Mouse (Mus musculus) liver, embryonic 15.5 days (tissue): Measurements from ENCODE around the gene Slc44a5. TPM values are rescaled to one million over a fixed set of nuclear protein-coding genes. Genes with fewer than 3 reads are reported as not detected.
"Not testable (repeated sequence)": the region's sequence is repeated elsewhere in the genome, so short reads cannot be mapped to it uniquely, and the experiment has no call there.

Experiments
- ATAC-seq: fragments of 200-750 bp; cut with Nextera tagmentation; 2 replicates; pipeline ENCODE4 v1.8.0; 2017; ENCODE audit warnings: moderate number of reproducible peaks, mild to moderate bottlenecking, moderate library complexity; ENCODE audit not compliant: insufficient read depth
- H3K27ac ChIP-seq: fragments of 300-500 bp; sonication (generic); replicated peaks from 2 replicates; pipeline ENCODE4 v1.5.1; 2015; ENCODE audit warnings: mild to moderate bottlenecking, inconsistent platforms
- H3K27me3 ChIP-seq: fragments of 300-500 bp; sonication (generic); 2 replicates; pipeline ENCODE4 v1.6.1; 2015; ENCODE audit warnings: mild to moderate bottlenecking, inconsistent platforms
- H3K36me3 ChIP-seq: fragments of 300-500 bp; sonication (generic); replicated peaks from 2 replicates; pipeline ENCODE4 v1.6.1; 2015; ENCODE audit warnings: moderate library complexity, mild to moderate bottlenecking, inconsistent platforms
- H3K4me1 ChIP-seq: fragments of 300-500 bp; sonication (generic); replicated peaks from 2 replicates; pipeline ENCODE4 v1.6.1; 2015; ENCODE audit warnings: inconsistent platforms
- H3K4me2 ChIP-seq: fragments of 300-500 bp; sonication (generic); 2 replicates; pipeline ENCODE4 v1.6.1; 2015; ENCODE audit warnings: moderate library complexity, mild to moderate bottlenecking, inconsistent platforms
- H3K4me3 ChIP-seq: fragments of 300-500 bp; sonication (generic); replicated peaks from 2 replicates; pipeline ENCODE4 v1.5.1; 2015; ENCODE audit warnings: mild to moderate bottlenecking, inconsistent platforms
- H3K9ac ChIP-seq: fragments of 300-500 bp; sonication (generic); 2 replicates; pipeline ENCODE4 v1.6.1; 2015; ENCODE audit warnings: moderate library complexity, mild to moderate bottlenecking, inconsistent platforms
- H3K9me3 ChIP-seq: fragments of 300-500 bp; sonication (generic); replicated peaks from 2 replicates; pipeline ENCODE4 v1.6.1; 2016; ENCODE audit warnings: inconsistent platforms
- WGBS: fragments of 180-500 bp; shearing (Covaris S2); methylation state at CpG from one replicate; pipeline ENCODE4 v1.1.7; 2015; ENCODE audit warnings: mixed read lengths; ENCODE audit not compliant: insufficient replicate concordance; 5-methylcytosine and 5-hydroxymethylcytosine counted together
- polyA plus RNA-seq: library from polyadenylated mRNA; unstranded; fragments of >200 nt; fragmentation: Nextera tagmentation; extraction: Ambion mirVana; gene quantifications from 2 replicates; pipeline ENCODE4 v1.2.1, GENCODE M21; 2015

Gene Slc44a5
- polyA plus RNA-seq, 1 experiment from 2014 or later = 0.29 TPM

GRCm38 (mm10) chr3:154222688-154223087 is 249.5 kb downstream of the Slc44a5 start:
- no peak for ATAC-seq
- Histone ChIP-seq H3K4me3 (no peak overlapping the region), H3K9ac (no peak overlapping the region), H3K4me2 (no peak overlapping the region), H3K36me3 (no peaks in the 10 kb centered on the region), H3K9me3 (no peaks in the 10 kb centered on the region), H3K27me3 (no peaks in the 10 kb centered on the region), H3K27ac (no peak overlapping the region), H3K4me1 (no peaks in the 10 kb centered on the region)
- WGBS = 62% methylated on average over 4 of the region's 4 CpGs

- Histone ChIP-seq H3K36me3 (no peaks in the 10 kb centered on the region), H3K4me2 (no peak overlapping the region), H3K4me3 (no peak overlapping the region), H3K9ac (no peak overlapping the region), H3K27me3 (no peaks in the 10 kb centered on the region), H3K9me3 (no peaks in the 10 kb centered on the region), H3K4me1 (no peaks in the 10 kb centered on the region), H3K27ac (no peak overlapping the region)
- 41% methylated on average over 10 of the region's 10 CpGs for WGBS
- ATAC-seq = no peak
These were observed 253.0 kb downstream of the Slc44a5 start for GRCm38 (mm10) chr3:154226100-154226752.

- Histone ChIP-seq H3K36me3 (no peaks in the 10 kb centered on the region), H3K27me3 (no peaks in the 10 kb centered on the region), H3K27ac (no peak overlapping the region), H3K9ac (no peak overlapping the region), H3K9me3 (no peaks in the 10 kb centered on the region), H3K4me3 (no peak overlapping the region), H3K4me1 (no peaks in the 10 kb centered on the region), H3K4me2 (no peak overlapping the region)
- 67% methylated on average over 1 of the region's 1 CpGs for WGBS
- ATAC-seq = no peak
These were observed 271.7 kb downstream of the Slc44a5 start for GRCm38 (mm10) chr3:154244932-154245331.

GRCm38 (mm10) chr3:154251486-154251885 is 278.2 kb downstream of the Slc44a5 start:
- Histone ChIP-seq H3K27me3 (no peaks in the 10 kb centered on the region), H3K27ac (no peak overlapping the region), H3K9ac (no peak overlapping the region), H3K9me3 (no peaks in the 10 kb centered on the region), H3K36me3 (no peaks in the 10 kb centered on the region), H3K4me2 (no peak overlapping the region), H3K4me3 (no peak overlapping the region), H3K4me1 (no peaks in the 10 kb centered on the region)
- no peak for ATAC-seq
- 50% methylated on average over 2 of the region's 2 CpGs for WGBS

GRCm38 (mm10) chr3:154252219-154252618 is 279.0 kb downstream of the Slc44a5 start:
- Histone ChIP-seq H3K4me1 (no peaks in the 10 kb centered on the region), H3K4me2 (no peak overlapping the region), H3K27ac (no peak overlapping the region), H3K27me3 (no peaks in the 10 kb centered on the region), H3K36me3 (no peaks in the 10 kb centered on the region), H3K4me3 (no peak overlapping the region), H3K9ac (no peak overlapping the region), H3K9me3 (no peaks in the 10 kb centered on the region)
- no peak for ATAC-seq
- WGBS = 30% methylated on average over 10 of the region's 10 CpGs

- H3K9ac ChIP-seq = not testable (repeated sequence)
- 52% methylated on average over 2 of the region's 2 CpGs for WGBS
These were observed 281.0 kb downstream of the Slc44a5 start for GRCm38 (mm10) chr3:154254187-154254586.

GRCm38 (mm10) chr3:154257312-154257711 is 284.1 kb downstream of the Slc44a5 start:
- H3K27ac ChIP-seq = no peak overlapping the region
- no peak overlapping the region for H3K4me2 ChIP-seq
- H3K36me3 ChIP-seq = no peaks in the 10 kb centered on the region
- H3K9me3 ChIP-seq = no peaks in the 10 kb centered on the region
- H3K9ac ChIP-seq = no peak overlapping the region
- no peaks in the 10 kb centered on the region for H3K27me3 ChIP-seq
- H3K4me1 ChIP-seq = no peaks in the 10 kb centered on the region
- no peak overlapping the region for H3K4me3 ChIP-seq
- no peak for ATAC-seq

More at GRCm38 (mm10) chr3:154254187-154254586, 281.0 kb downstream of the Slc44a5 start:
- not testable (repeated sequence) for H3K4me1 ChIP-seq, H3K4me3 ChIP-seq, H3K36me3 ChIP-seq, H3K27me3 ChIP-seq, H3K9me3 ChIP-seq, ATAC-seq, H3K4me2 ChIP-seq, H3K27ac ChIP-seq

- Histone ChIP-seq H3K27ac (no peak overlapping the region), H3K9ac (no peak overlapping the region), H3K36me3 (no peaks in the 10 kb centered on the region), H3K4me1 (no peaks in the 10 kb centered on the region), H3K4me3 (no peak overlapping the region), H3K9me3 (no peaks in the 10 kb centered on the region), H3K27me3 (no peaks in the 10 kb centered on the region), H3K4me2 (no peak overlapping the region)
- 52% methylated on average over 9 of the region's 9 CpGs for WGBS
- no peak for ATAC-seq
These were observed 295.1 kb downstream of the Slc44a5 start for GRCm38 (mm10) chr3:154268313-154268712.

- no peak for ATAC-seq
- WGBS = 18% methylated on average over 19 of the region's 19 CpGs
- Histone ChIP-seq H3K4me2 (peak overlapping the region; percentile 35; the same call in 1 of the 2 replicates), H3K9ac (no peak overlapping the region), H3K4me3 (no peak overlapping the region), H3K9me3 (no peaks in the 10 kb centered on the region), H3K36me3 (no peaks in the 10 kb centered on the region), H3K27ac (no peak overlapping the region), H3K4me1 (no peaks in the 10 kb centered on the region), H3K27me3 (no peaks in the 10 kb centered on the region)
These were observed 296.6 kb downstream of the Slc44a5 start for GRCm38 (mm10) chr3:154269757-154270366.

- WGBS = 65% methylated on average over 3 of the region's 3 CpGs
- H3K9ac ChIP-seq = no peak overlapping the region
- H3K27ac ChIP-seq = no peak overlapping the region
- H3K9me3 ChIP-seq = no peaks in the 10 kb centered on the region
- no peak for ATAC-seq
- H3K4me2 ChIP-seq = no peak overlapping the region
- no peaks in the 10 kb centered on the region for H3K36me3 ChIP-seq
- H3K4me3 ChIP-seq = no peak overlapping the region
- H3K27me3 ChIP-seq = no peaks in the 10 kb centered on the region
- no peaks in the 10 kb centered on the region for H3K4me1 ChIP-seq
These were observed 301.4 kb downstream of the Slc44a5 start for GRCm38 (mm10) chr3:154274681-154275080.

- H3K4me3 ChIP-seq = no peak overlapping the region
- no peak overlapping the region for H3K4me2 ChIP-seq
- H3K27me3 ChIP-seq = no peaks in the 10 kb centered on the region
- no peak overlapping the region for H3K27ac ChIP-seq
- 44% methylated on average over 3 of the region's 3 CpGs for WGBS
- no peaks in the 10 kb centered on the region for H3K36me3 ChIP-seq
- no peaks in the 10 kb centered on the region for H3K4me1 ChIP-seq
- no peak overlapping the region for H3K9ac ChIP-seq
- no peaks in the 10 kb centered on the region for H3K9me3 ChIP-seq
- ATAC-seq = no peak
These were observed 311.0 kb downstream of the Slc44a5 start for GRCm38 (mm10) chr3:154284260-154284659.

- Histone ChIP-seq H3K9me3 (no peaks in the 10 kb centered on the region), H3K4me3 (no peak overlapping the region), H3K27ac (no peak overlapping the region), H3K36me3 (no peaks in the 10 kb centered on the region), H3K9ac (no peak overlapping the region), H3K27me3 (no peaks in the 10 kb centered on the region), H3K4me1 (no peaks in the 10 kb centered on the region), H3K4me2 (no peak overlapping the region)
- ATAC-seq = no peak
- WGBS = 50% methylated on average over 4 of the region's 4 CpGs
These were observed 312.1 kb downstream of the Slc44a5 start for GRCm38 (mm10) chr3:154285351-154285750.
